Mouse (Mus musculus): Measurements from ENCODE around the gene Slc6a16.

Slc6a16 gene

DNA sequence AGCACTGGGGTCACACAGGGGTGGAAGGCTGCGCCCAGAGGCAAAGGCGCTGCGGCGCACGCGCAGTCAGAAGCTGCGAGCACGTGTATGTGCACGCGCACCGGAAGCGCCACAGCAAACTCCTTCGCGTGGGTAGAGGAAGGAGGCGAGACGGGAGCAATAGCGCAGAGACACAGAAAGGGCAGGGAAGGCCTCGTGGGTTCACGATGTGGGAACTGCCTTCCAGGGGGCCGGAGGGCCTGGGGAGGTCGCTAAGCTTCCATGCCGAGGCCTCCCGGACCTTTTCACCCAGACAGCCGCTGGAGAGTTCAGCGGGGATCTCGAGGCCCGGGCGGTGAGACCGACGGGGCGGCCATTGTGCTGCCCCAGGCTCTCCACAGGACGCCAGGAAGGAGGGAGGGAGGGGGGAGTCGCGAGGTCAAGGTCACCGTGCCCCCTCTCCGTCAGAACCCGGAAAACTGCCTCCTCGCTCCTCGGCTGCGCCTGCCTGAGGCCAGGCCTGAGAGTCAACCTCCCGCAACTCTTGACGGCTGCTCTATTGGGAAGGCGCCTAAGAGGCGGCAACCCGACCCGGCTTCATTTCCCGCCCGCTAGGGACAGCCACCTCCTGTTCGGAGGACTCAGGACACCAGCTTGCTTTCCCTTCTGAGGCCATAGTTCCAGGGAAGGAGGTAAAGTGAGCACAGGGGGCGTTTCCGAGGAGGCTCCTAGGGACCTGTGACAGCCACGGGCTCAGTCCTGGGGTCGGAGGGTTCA lies at the start of gene Slc6a16:
Slc6a16 (plus strand) TSS at position 453 of the 756 bp plus-strand sequence.
- no peak for DNase-seq (ENCODE audit: low spot score in 2 of 2)

DNA sequence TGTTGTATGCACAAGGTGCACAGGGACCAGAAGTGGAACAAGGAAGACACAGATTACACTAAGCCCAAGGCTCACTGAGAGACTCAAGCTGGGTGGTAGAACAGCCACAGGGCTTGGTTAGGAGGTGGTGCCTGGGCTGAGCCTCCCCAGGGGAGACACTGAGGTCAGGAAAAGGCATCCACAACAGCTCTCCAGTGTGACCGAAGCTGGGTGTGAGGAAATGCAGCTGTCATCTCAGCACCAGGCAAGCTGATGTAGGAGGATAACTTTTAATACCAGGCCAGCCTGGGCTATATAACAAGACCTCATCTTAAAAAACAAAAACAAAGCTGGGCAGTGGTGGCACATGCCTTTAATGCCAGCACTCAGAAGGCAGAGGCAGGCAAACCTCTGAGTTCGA lies 49.7 kb upstream of the Slc6a16 start:
- no peak for DNase-seq (ENCODE audit: low spot score in 2 of 2)

DNA sequence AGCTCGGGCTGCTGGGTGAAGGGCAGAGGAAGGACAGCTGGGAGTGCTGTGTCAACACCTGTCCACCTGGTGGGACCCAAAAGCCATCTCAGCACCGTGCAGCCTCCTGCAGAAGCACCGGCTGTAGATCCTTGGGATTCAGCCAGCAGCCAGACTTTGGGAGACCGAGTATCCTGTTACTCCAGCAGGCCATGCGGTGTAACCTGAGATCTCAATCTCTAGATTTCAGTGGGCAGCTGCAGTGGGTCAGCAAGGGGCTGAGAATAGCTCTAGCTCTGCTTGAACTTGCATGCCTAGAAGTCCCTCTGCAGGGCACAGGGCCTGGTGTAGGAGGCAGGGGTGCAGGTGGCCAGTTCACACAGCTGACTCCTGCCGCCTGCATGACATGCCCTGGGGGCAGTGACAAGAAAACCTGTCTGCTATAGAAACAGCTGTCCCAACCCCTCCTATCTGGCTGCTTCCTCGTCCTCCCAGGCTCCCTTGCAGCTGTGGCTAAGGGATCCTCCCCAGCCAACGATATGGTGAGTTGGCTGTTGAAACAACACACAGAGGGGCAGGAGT lies 49.0 kb upstream of the Slc6a16 start:
- DNase-seq (ENCODE audit: low spot score in 2 of 2), result no peak

DNA sequence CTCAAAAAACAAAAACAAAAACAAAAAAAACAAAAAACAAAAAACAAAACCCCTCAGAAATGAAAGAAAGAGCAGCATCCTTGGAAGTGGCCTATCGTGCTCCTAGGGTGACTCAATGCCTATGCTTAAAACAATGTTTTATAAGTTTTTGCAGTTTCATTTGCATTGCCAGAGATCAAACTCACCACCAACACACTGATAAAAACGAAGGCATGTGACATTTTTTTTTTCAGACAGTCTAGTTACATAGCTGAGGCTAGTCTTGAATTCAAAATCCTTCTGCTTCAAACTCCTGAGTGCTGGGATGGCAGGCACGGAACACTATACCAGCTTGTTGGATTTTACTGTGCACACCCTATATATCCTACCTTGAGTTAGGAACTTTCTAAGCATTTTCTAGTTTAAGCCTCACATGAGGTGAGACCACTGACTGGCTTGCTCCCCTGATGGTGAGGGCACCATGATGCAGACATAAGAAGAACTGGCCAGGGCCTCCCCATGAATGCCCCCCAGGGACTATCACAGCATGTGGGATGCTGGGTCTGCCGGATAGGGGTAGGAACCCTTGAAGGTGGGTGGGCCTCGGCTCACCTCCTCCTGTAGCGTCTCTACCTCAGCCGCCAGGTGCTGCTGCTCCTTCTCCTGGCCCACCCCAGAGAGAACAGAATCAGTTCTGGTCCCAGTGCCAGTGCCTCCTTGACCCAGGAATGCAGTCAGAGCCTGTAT lies 48.1 kb upstream of the Slc6a16 start:
- DNase-seq (ENCODE audit: low spot score in 2 of 2), result no peak

DNA sequence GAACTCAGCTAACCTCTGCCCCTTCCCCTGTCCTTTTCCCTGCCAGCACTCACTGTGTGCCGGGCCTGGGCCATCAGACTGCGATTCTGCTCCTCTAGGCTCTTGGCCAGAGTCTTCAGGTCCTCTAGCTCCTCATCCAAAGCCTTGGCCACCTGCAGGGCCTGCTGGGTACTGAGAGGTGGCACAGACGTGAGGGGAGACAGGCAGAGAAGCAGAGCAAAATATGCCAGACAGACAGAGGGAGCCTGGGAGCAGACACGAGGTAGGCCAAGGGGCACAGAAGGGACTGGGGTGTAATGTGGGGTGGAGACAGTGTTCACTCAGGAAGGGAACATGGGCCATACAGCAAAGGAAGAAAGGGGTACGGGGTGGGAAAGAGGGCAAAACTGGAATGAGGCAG lies 47.5 kb upstream of the Slc6a16 start:
- no peak for DNase-seq (ENCODE audit: low spot score in 2 of 2)

DNA sequence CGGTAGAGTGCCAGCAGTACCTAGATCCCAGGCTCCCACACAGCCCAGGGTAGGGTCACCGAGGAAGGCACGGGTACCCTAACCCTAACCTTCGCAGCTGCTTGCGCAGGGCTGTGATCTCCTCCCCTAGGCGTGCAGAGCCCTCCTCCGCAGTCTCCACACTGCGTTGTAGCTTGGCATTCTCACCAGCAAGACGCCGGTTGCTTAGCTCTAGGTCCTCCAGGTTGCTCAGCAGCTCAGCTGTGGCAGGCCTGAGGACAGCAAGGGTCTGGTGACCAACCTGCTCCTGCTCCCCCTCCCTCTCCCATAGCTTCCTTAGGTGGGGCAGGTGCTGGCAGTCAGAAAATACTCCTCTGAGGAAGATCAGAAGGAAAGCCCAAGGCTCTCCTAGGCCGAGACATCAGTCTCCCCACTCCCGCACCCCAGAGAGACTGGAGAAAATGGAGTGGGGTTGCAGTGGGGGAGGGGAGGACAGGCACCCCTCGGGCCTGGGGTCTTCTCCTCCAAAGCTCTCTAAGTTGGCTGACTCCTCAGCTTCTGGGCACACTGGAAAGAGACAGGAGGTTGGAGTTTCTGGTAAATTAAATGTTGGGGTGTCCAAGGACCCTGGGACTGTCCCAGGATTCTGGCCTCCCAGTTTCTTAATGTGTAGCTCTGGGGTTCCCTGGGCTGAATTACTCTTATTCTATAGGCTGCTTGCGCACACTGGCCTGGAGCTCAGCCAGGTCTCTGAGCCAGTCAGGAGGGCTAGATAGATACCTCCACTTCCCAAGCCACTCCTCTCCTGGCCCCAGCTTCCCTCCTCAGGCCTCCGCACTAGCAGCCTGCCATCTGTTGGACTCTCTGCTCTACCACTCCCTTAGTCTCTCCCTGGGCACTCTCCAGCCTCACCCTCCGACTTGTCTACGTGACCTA lies 46.8 kb upstream of the Slc6a16 start:
- no peak for DNase-seq (ENCODE audit: low spot score in 2 of 2)

DNA sequence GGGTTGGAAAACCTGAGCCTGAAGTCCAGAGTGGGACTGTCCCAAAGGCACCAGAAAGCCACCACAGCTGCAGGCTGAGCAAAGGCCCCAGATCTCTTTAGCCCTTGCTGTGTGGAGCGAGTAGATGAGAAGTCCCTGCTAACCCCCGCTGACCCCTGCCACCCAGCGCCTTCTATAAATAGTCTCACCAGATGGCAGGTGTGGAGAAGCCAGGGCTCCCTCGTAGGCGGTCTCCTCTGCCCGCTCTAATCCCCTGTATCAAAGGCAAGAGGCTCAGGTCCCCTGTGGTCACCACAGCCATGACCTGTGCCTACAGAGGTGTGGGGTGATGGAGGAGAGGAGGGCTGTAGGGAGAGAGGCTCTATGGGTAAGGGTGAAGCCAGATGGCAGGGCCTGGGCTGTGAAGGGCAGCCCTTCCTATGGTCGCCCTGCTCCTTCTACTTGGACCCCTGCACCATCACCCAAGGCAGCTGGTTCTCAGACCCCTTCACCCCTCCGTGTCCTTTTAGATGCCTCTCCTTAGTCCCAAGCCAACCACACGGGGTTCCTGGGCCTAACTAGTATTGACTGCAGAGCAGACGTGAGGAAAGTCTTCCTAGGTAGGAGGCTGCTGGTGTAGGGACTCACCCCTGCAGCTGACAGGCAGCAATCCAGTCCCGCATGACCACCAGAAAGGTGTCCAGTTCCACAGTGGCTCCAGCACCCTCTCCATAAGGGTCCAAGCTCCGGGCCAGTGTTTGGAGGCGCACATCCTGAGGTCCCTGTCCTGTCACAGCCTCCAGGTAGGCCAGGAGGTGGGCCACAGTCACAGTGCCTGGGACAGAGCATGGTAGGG lies 45.3 kb upstream of the Slc6a16 start:
- no peak for DNase-seq (ENCODE audit: low spot score in 2 of 2)

DNA sequence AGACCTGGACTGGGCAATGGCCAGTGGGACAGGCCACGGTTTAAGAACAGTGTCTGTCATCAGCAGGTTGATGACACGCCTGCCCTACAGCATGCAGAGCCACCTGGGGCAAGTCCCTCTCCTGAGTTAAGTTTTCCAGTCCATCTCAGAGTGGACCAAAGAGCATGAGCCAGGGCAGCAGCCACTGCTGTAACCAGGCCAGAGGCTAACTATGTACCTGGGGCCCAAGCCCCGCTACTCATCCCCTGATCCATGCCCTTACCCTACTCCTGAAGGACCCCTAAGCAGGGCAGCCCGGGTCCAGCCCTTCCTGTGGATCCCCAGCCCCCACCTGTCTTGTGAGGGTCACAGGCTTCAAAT lies 44.7 kb upstream of the Slc6a16 start:
- no peak for DNase-seq (ENCODE audit: low spot score in 2 of 2)

DNA sequence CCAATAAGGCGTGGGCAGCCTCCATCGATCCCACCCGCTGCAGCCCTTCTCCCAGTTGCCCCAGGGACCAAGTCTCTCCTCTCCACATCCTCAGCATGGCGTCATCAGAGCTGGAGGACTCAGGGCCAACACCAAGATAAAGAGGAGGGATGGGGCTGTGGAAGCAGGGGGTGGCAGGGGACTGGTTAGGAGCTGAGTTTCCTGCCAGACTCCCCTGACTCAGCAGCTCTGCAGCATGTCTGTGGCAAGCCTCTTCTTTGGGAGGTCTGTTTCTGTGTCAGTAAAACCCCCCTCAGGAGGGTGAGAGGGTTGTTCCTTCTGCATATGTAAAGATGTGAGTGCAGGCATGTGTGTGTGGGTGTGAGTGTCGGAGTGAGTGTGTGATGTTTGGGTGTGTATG lies 43.9 kb upstream of the Slc6a16 start:
- no peak for DNase-seq (ENCODE audit: low spot score in 2 of 2)

DNA sequence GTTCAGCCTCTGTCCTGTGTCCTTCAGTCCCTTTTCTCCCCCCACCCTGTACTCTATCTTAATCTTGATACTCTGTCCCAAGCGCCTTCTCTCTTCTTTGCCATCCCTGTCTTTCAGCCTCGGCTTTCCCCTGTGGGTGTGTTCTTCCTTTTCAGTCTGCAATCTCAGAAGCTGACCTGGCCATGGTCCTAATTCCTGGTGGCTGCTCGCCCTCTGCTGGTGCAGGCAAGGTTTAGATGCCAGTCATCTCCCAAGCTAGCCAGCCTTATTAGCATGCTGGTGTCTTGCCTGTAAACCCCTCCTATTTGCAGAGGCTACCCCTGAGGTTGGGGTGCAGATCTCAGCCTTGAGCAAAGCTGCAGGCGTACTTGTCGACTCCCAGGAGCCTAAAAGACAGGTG lies 42.5 kb upstream of the Slc6a16 start:
- DNase-seq (ENCODE audit: low spot score in 2 of 2), result peak in 1 of 2 experiments; percentile 61

DNA sequence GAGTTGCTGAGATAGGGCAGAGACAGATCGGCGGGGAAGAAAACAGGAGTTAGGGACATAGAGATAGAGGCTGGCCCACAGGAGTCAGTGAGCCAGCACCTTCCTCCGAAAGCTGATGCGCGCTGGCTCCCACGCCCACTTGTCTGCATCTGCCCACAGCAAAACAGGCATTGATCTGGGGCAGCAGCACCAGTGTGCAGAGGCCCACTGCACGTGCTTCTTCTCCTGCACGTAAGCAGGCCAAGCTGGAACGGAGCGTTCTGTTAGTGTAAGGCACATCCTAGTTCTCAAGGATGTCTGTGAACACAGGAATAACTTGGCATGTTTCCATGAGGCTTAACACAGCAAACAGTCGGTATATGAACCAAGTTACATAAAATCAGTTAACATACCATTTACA lies 41.9 kb upstream of the Slc6a16 start:
- DNase-seq (ENCODE audit: low spot score in 2 of 2), result no peak

DNA sequence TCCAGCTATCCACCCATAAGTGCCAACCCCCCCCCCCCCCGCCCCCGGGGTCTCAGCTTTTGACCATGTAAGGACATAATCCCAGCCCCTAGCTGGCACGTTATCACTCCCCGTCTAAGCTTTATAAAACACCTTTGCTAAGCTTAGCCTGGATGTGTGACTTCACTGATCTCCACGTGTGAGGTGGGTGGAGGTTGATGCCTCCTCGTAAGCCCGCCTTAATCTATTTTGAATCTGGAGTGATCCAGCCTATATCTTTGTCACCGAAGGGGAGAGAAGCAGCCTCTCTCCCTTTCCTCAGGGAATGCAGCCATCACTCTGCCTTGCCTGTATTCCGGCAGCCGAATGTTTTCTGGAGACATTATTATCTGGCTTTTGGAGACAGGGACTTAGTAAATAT lies 38.2 kb upstream of the Slc6a16 start:
- no peak for DNase-seq (ENCODE audit: low spot score in 2 of 2)

DNA sequence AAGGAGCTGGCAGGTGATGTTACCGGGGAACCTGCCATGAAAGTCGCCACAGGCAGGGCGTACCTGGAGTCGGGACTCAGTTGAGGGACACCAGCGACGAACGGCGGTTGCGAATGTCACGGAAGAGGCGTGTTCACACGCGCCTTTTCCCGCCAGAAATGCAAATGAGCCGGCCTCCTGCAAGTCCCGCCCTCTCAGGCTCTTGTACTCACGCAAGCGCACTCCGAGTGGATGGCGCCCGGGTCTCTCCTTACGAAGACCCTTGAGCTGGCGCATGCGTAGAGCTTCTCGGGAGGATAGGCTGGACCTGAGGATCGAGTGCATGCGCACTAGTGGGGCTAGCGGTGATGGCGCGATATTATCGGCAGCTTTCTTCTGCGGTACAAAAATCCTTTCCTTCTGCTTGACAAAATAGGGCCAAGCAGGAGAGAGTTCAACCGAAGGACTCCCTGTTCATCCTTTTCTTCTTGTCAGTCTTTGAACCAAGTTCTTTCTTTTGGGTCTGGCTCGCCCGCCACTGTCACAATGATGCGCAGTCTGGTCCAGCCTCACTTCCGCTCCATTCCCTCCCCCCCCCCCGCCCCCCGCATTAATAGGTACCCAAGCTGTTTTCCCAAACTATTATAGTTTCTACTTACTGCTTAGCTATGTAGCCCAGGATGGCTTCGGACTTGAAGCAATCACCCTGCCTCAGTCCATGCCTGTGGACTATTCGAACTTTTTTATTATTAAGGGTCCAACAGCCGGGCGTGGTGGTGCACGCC lies 36.3 kb upstream of the Slc6a16 start, which contains the start of gene Ccdc155:
Ccdc155 (minus strand) TSS at position 513 of the 764 bp plus-strand sequence.
- peak; percentile 86 to 90 for DNase-seq (ENCODE audit: low spot score in 2 of 2)

DNA sequence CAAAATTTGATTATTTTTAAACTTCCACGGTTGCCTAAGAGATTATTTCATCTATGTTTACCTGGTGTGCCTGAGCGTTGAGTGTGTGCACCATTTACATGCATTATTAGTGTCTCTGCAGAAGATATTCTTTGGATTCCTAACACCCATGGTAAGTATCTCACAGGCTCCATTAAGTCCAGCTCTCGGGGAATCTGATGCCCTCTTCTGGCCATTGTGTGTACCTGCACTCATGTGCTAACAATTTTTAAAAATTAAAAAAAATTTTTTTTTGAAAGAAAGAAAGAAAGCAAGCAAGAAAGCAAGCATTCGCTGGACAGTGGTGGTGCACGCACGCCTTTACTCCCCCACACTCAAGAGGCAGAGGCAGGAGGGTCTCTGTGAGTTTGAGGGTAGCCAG lies 32.6 kb upstream of the Slc6a16 start:
- DNase-seq (ENCODE audit: low spot score in 2 of 2), result no peak

DNA sequence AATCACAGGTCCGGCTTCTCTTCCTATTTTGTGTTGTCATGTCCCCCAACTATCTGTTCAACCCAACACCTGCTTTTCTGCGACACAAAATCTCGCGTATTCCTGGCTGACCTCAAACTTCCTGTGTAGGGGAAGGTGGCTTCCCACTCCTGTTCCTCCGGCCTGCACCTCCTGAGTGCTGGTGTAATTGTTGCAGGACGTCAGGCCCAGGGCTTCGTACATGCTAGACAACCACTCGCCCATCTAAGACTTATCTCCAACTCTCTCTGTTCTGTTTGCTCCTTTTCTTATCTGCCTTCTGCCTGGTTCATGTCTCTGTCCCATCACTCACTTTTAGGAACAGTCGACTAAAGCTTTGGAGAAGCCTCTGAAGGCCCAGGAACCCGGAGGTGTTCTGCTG lies 29.8 kb upstream of the Slc6a16 start:
- DNase-seq (ENCODE audit: low spot score in 2 of 2), result no peak

DNA sequence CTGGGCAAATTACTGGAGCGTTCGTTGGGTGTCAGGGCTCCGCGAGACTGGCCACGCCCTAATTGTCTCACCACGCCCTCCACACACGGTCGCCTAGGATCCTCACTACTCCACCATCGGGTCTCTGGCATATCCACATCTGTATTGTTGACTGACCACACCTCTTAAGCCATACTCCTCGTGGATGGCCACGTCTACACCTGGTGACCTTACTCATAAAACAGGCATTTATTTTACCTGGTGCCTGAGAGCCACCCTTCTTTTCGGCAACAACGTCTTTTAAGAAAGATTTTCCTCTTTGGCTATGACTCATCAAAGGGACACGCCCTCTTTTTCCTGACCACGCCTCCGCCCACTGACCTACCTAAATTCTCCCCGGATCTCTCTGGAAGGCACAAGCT lies 29.0 kb upstream of the Slc6a16 start, which contains the start of gene Dkkl1:
Dkkl1 (minus strand) TSS at position 297 of the 401 bp plus-strand sequence.
- DNase-seq (ENCODE audit: low spot score in 2 of 2), result no peak

DNA sequence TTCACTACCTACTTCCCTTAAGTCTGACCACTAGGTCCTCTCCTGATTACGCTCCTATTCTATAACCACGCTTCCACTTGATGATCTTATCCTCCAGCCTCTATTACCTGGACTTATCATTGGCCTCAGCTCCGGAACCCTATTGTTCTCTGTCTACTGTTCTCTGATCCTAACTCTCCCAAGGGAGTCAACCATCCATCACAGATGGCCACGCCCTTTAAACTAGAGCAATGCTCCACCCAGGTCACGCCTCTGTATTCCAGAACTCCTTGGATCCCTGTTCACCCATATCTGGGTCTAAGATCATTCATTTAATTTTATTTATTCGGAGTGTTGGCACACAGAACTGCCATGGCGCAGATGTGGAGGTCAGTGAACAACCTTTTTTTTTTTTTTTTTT lies 28.5 kb upstream of the Slc6a16 start:
- DNase-seq (ENCODE audit: low spot score in 2 of 2), result no peak

DNA sequence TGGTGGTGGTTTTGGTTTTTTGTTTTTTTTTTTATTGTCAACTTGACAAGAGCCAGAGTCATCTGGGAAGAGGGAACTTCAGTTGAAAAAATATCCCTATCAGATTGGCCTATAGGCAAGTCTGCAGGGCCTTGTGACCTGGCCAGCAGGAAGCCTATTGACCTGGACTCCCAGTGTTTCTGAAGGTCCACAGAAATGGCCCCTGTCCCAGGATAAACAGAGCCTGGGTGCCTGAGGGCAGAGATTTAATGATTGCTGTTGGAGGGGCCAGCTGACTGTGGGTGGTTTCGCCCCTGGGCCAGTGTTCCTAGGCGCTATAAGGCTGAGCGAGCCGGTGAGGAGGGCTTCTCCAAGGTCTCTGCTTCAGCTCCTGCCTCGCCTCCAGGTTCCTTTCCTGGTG lies 27.2 kb upstream of the Slc6a16 start:
- no peak for DNase-seq (ENCODE audit: low spot score in 2 of 2)

DNA sequence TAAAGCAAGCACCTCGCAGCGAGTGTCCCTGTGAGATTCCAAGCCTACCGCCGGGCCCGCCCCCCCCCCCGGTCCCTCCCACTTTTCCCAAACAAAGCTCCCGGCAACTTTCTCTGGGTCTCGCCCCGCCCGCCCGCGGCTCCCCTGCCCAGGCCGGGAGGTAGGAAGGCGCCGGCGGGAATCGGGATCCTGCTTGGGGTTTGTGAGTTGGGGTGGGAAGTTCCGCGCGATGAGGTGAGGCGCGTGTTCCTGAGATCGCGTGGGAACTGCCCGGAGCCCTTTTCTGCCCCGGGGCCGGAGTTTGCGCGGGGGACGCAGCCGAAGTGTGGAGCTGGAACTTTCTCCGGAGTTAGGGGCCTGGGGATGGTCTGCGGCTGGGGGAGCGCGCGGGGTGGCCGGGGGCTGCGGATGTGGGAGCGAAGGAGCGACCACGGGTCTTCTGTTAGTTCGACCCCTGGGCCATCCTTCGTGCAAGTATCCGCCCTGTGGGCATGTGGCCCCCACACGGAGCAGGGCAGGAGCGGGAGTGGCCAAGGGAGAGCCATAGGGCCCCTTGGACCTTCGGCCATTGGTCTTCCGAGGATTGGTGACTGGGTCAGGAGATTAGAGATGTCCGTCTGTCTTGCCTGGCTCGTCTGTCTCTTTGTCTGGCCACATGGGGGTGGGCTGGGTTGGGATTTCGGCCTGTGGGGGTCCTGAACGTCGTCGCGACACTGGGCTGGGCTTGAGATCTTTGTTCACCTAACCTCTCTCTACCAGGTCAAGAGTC lies 25.0 kb upstream of the Slc6a16 start, which contains the start of gene Tead2:
Tead2 (plus strand) TSS at position 81 of the 769 bp plus-strand sequence.
- DNase-seq (ENCODE audit: low spot score in 2 of 2), result peak; percentile 32 to 51

Data from heart, adult 9 months (tissue).